Mouse (Mus musculus) embryonic facial prominence, embryonic 11.5 days (tissue): ENCODE data around the gene Isca1. TPM values are rescaled to one million over a fixed set of nuclear protein-coding genes. Genes with fewer than 3 reads are reported as not detected.
A peak's percentile ranks its signal among the peaks of the same experiment; 100 is the strongest.

ENCODE experiments used
- ATAC-seq: fragments of 200-750 bp; cut with Nextera tagmentation; replicated peaks from 2 replicates; pipeline ENCODE4 v1.8.0; 2017; ENCODE audit warnings: low read depth; ENCODE audit not compliant: insufficient number of reproducible peaks, low FRiP score, low TSS enrichment
- DNase-seq: peaks from one replicate; pipeline ENCODE4 v3.0.0-alpha.2; 2015; ENCODE audit warnings: low spot score
- H3K27ac ChIP-seq: fragments of 300-500 bp; sonication (generic); replicated peaks from 2 replicates; pipeline ENCODE4 v1.5.1; 2014; ENCODE audit warnings: mild to moderate bottlenecking, low read depth, low read length, control low read depth
- H3K27me3 ChIP-seq: fragments of 300-500 bp; sonication (generic); 2 replicates; pipeline ENCODE4 v1.6.1; 2014; ENCODE audit warnings: mild to moderate bottlenecking, low read length, moderate library complexity, mixed read lengths; ENCODE audit not compliant: control insufficient read depth, insufficient read depth
- H3K36me3 ChIP-seq: fragments of 300-500 bp; sonication (generic); replicated peaks from 2 replicates; pipeline ENCODE4 v1.6.1; 2014; ENCODE audit warnings: low read depth, mild to moderate bottlenecking, low read length, moderate library complexity, mixed read lengths; ENCODE audit not compliant: control insufficient read depth, insufficient read depth
- H3K4me1 ChIP-seq: fragments of 300-500 bp; sonication (generic); 2 replicates; pipeline ENCODE4 v1.6.1; 2014; ENCODE audit warnings: low read length, mixed read lengths; ENCODE audit not compliant: control insufficient read depth, insufficient read depth
- H3K4me2 ChIP-seq: fragments of 300-500 bp; sonication (generic); 2 replicates; pipeline ENCODE4 v1.6.1; 2014; ENCODE audit warnings: low read depth, mild to moderate bottlenecking, control low read depth, low read length, moderate library complexity
- H3K4me3 ChIP-seq: fragments of 300-500 bp; sonication (generic); 2 replicates; pipeline ENCODE4 v1.5.1; 2014; ENCODE audit warnings: low read depth, low read length, control low read depth
- H3K9ac ChIP-seq: fragments of 300-500 bp; sonication (generic); replicated peaks from 2 replicates; pipeline ENCODE4 v1.6.1; 2014; ENCODE audit warnings: mild to moderate bottlenecking, control low read depth, low read length
- H3K9me3 ChIP-seq: fragments of 300-500 bp; sonication (generic); replicated peaks from 2 replicates; pipeline ENCODE4 v1.6.1; 2016; ENCODE audit warnings: mild to moderate bottlenecking, low read length, inconsistent platforms, mixed read lengths; ENCODE audit not compliant: control insufficient read depth
- WGBS: fragments of 180-500 bp; shearing (Covaris S2); extraction: QIAGEN DNeasy Blood & Tissue Kit; methylation state at CpG from one replicate; pipeline ENCODE4 v1.1.7; 2014; 5-methylcytosine and 5-hydroxymethylcytosine counted together
- polyA plus RNA-seq: library from polyadenylated mRNA; unstranded; fragments of >200 nt; fragmentation: Nextera tagmentation; extraction: Ambion mirVana; gene quantifications from 2 replicates; pipeline ENCODE4 v1.2.1, GENCODE M21; 2014

Gene Isca1
- polyA plus RNA-seq, 1 experiment from 2014 or later = 125 TPM

- Histone ChIP-seq H3K4me3 (peak overlapping the region; percentile 83), H3K9ac (peak overlapping the region; percentile 72), H3K27me3 (no peaks in the 10 kb centered on the region), H3K9me3 (no peaks in the 10 kb centered on the region), H3K4me2 (peak overlapping the region; percentile 73), H3K4me1 (no peaks in the 10 kb centered on the region; the same call in 1 of the 2 replicates), H3K36me3 (no peaks in the 10 kb centered on the region; the same call in 1 of the 2 replicates), H3K27ac (peak overlapping the region; percentile 92)
- ATAC-seq = peak; percentile 86
- DNase-seq = peak; percentile 92
- WGBS = under 1% methylated on average over 28 of the region's 28 CpGs
Measured at GRCm38 (mm10) chr13:59770164-59770562, 553 bp upstream of the Isca1 start.

DNA sequence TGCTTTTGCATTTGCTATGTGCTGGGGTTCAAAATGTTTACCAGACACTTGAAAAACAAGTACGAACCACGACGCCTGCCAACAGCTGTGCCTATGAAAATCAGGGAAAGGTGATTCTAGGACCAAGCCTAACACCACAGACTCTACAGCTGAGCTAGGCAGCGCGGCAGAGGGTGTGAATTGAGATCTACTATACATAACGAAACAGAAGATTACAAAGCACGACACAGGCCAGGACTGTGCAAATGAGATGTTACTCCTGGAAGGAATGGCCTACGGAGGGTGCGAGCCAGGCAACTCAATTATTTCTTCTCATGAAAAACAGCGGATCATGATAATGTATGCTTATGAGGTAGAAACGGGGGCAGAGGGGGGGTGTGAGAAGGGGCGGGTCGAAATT lies 1.1 kb downstream of the Isca1 start:
- Histone ChIP-seq H3K9me3 (no peaks in the 10 kb centered on the region), H3K4me2 (peak overlapping the region; percentile 74), H3K27ac (no peak overlapping the region), H3K4me3 (peak overlapping the region; percentile 83), H3K4me1 (no peaks in the 10 kb centered on the region; the same call in 1 of the 2 replicates), H3K9ac (peak overlapping the region; percentile 37), H3K36me3 (no peaks in the 10 kb centered on the region), H3K27me3 (no peaks in the 10 kb centered on the region)
- no peak for ATAC-seq
- no peak for DNase-seq
- 49% methylated on average over 13 of the region's 13 CpGs for WGBS

DNA sequence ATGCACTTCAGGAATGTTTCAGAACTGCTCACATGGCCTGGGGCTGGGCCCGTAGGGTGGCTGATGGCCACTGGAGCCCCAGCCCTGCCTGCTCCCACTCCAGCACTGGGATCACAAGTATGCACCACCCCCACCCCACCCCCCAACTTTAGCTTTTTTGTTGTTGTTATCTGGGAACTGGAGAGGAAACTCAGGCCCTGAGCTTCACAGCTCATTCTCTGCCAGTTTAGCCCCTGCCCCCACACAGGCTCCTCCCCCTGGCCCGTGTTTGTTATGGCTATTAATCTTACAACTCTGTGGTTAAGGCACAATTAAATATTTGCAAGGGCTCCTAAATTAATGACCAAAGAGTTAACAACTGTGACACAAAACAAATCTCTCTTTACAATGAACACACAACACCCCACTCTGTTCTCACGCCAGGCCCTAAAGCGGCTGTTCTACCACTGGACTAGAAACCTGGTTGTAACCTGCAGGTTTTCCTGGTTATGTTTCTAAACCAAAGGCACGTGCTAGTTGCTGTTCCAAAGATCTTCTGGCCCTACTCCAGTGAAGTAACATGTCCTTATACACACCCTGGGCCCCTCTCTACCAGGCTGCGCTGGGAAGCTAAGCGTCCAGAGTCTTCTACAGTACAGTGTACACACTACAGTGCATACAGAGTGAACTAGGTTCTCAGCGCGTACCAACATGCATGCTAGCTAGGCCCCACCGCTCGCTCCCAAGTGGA lies 2.7 kb downstream of the Isca1 start:
- no peak overlapping the region for H3K27ac ChIP-seq
- WGBS = 84% methylated on average over 11 of the region's 11 CpGs
- DNase-seq = no peak

DNA sequence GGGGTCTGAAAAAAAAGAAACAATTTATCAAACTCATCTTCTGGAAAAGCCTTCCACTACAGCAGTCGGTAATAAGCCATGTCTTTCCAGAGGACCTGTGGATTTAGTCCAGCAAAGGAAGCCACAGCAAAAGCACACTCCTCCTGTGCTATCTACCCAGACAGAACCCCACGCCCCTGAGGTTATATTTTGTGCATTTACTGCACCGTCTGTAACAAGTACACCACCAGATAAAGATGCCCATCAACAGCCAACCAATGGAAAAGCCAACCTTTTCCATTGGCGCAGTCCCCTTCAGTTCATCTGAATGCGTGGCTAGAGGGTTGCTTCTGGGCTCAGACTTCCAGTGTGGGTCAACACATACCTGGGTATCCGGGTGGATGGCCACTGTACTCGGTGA lies 6.8 kb downstream of the Isca1 start:
- H3K36me3 ChIP-seq = no peaks in the 10 kb centered on the region; the same call in none of the 2 replicates
- H3K4me3 ChIP-seq = no peak overlapping the region
- H3K4me1 ChIP-seq = no peaks in the 10 kb centered on the region
- no peaks in the 10 kb centered on the region for H3K9me3 ChIP-seq
- H3K27me3 ChIP-seq = no peaks in the 10 kb centered on the region
- H3K27ac ChIP-seq = no peak overlapping the region
- 91% methylated on average over 7 of the region's 7 CpGs for WGBS
- DNase-seq (no peak), ATAC-seq (no peak)
- no peak overlapping the region for H3K9ac ChIP-seq
- H3K4me2 ChIP-seq = no peak overlapping the region

More for the DNA sequence above, 2.7 kb downstream of the Isca1 start:
- Histone ChIP-seq H3K4me3 (no peak overlapping the region), H3K9ac (no peak overlapping the region; the same call in 1 of the 2 replicates), H3K4me2 (no peak overlapping the region; the same call in 1 of the 2 replicates), H3K36me3 (no peaks in the 10 kb centered on the region), H3K9me3 (no peaks in the 10 kb centered on the region), H3K4me1 (no peaks in the 10 kb centered on the region; the same call in 1 of the 2 replicates), H3K27me3 (no peaks in the 10 kb centered on the region)
- no peak for ATAC-seq

DNA sequence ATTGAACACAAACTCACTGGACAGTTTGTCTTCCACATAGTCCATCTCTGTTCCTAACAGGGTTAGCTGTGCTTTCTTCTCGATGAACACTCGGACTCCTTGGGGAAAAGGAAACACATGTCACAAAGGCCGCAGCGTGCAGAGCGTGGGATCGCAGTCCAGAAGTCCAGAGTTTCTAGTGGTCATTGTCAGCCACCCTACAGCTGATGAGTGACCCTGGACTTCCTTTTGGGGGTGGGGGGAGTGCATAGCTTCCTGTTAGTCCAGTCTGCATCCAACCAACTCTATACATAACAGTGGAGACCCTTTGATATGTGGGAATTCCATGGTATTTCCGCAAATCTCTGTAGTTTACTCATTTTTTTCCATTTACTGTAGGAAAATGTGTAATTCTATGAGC lies 12.7 kb downstream of the Isca1 start:
- H3K36me3 ChIP-seq = no peaks in the 10 kb centered on the region; the same call in none of the 2 replicates
- H3K4me3 ChIP-seq = no peak overlapping the region
- H3K4me1 ChIP-seq = no peaks in the 10 kb centered on the region
- 90% methylated on average over 7 of the region's 7 CpGs for WGBS
- H3K27me3 ChIP-seq = no peaks in the 10 kb centered on the region
- no peak overlapping the region for H3K9ac ChIP-seq
- H3K27ac ChIP-seq = no peak overlapping the region
- DNase-seq (no peak), ATAC-seq (no peak)
- H3K9me3 ChIP-seq = no peaks in the 10 kb centered on the region
- no peak overlapping the region for H3K4me2 ChIP-seq

DNA sequence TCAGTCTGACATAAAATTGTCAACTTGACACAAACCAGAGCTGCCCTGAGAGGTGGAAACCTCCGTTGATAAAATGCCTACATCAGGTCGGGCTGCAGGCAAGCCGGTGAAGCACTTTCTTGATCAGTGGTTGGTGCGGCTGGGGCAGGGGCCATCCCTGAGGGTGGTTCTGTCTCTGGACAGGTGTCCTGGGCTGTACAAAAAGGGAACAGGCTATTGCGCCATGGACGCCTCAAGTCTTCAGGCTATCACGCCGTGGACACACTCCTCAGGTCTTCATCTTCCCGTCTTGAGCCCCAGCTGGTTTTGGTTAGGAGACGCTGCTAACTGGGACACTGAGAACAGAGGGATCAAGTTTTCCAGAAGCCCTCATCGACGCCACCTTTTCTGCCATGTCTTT lies 19.3 kb downstream of the Isca1 start:
- 55% methylated on average over 12 of the region's 12 CpGs for WGBS
- Histone ChIP-seq H3K4me1 (no peaks in the 10 kb centered on the region), H3K4me3 (no peak overlapping the region), H3K9ac (no peak overlapping the region), H3K9me3 (no peaks in the 10 kb centered on the region), H3K27ac (no peak overlapping the region), H3K4me2 (no peak overlapping the region), H3K36me3 (no peaks in the 10 kb centered on the region), H3K27me3 (no peaks in the 10 kb centered on the region)
- no peak for DNase-seq
- ATAC-seq = no peak

- Histone ChIP-seq H3K4me2 (no peak within 1 kb of the TSS), H3K4me3 (no peak within 1 kb of the TSS), H3K27me3 (no peaks in the 10 kb centered on the region), H3K4me1 (no peaks in the 10 kb centered on the region), H3K9me3 (no peaks in the 10 kb centered on the region), H3K27ac (no peak within 1 kb of the TSS), H3K9ac (no peak within 1 kb of the TSS), H3K36me3 (no peaks in the 10 kb centered on the region)
- WGBS = 85% methylated on average over 9 of the region's 9 CpGs
- DNase-seq = no peak
- ATAC-seq = no peak
Measured at GRCm38 (mm10) chr13:59746711-59747110, 22.9 kb downstream of the Isca1 start, which contains the start of gene 1700014D04Rik. Gene 1700014D04Rik, minus strand, starts transcription at chr13:59746752.

DNA sequence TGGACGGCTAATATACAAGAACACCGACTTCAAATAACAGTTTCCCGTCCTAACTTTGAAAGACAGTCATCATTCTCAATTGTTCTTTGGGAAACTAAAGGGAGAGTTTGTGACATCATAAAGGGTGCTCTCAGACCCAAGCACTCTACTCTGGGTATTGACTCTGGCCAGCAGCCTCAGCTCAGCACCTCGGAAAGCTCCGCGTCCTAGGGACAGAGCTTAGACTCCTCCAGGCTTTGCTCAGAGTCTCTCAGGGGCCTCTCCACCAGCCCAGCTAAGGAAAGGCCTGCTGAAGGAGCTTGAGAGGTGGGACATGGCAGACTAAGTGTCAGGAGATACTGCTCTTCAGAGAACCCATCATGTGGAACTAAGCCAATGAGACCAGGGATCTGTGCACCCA lies 23.4 kb downstream of the Isca1 start:
- ATAC-seq = no peak
- Histone ChIP-seq H3K27ac (no peak overlapping the region), H3K27me3 (no peaks in the 10 kb centered on the region), H3K4me1 (no peaks in the 10 kb centered on the region), H3K9me3 (no peaks in the 10 kb centered on the region), H3K4me2 (no peak overlapping the region), H3K36me3 (no peaks in the 10 kb centered on the region), H3K4me3 (no peak overlapping the region), H3K9ac (no peak overlapping the region)
- no peak for DNase-seq
- WGBS = 74% methylated on average over 5 of the region's 6 CpGs
